8 mouse cellular contexts compared by ENCODE assay signal in genomic region chr14:55492103-55492502, GRCm38 (mm10). TPM values are rescaled to one million over a fixed set of nuclear protein-coding genes. Genes with fewer than 3 reads are reported as not detected.
A peak's percentile ranks its signal among the peaks of the same experiment; 100 is the strongest.
DNase-seq lines count a peak whose midpoint lies in the region; ATAC-seq lines count a peak whose summit lies in the region.

No protein-coding gene starts in this region.

- DNase-seq in cerebellum, postnatal 10 days: peak; percentile 62 to 68
- DNase-seq in NIH3T3 (ENCODE audit: low read depth): peak; percentile 38
- DNase-seq in hindbrain, embryonic 11.5 days (ENCODE audit: low spot score): no peak
- no peak for DNase-seq in midbrain, embryonic 10.5 days (ENCODE audit: low spot score)
- DNase-seq in embryo, embryonic 10.5 days (ENCODE audit: low spot score): no peak
- DNase-seq in urinary bladder, postnatal 36 days (ENCODE audit: low spot score in 2 of 2): no peak

- H3K9me3 ChIP-seq in hindbrain, embryonic 11.5 days (ENCODE audit: control insufficient read depth, low read length): no peaks in the 10 kb centered on the region
- H3K9me3 ChIP-seq in midbrain, embryonic 10.5 days (replicated peaks): no peaks in the 10 kb centered on the region

- H3K4me1 ChIP-seq in hindbrain, embryonic 11.5 days (replicated peaks; ENCODE audit: control insufficient read depth, insufficient read depth, low read length): no peaks in the 10 kb centered on the region
- H3K4me1 ChIP-seq in midbrain, embryonic 10.5 days: peaks cover 24% of the 10 kb centered on the region

- no peak overlapping the region for H3K27ac ChIP-seq in hindbrain, embryonic 11.5 days (ENCODE audit: low read depth, low read length)
- H3K27ac ChIP-seq in midbrain, embryonic 10.5 days (replicated peaks): peak overlapping the region; percentile 92

- no peaks in the 10 kb centered on the region for H3K27me3 ChIP-seq in hindbrain, embryonic 11.5 days (ENCODE audit: control insufficient read depth, insufficient read depth, low read length)
- H3K27me3 ChIP-seq in midbrain, embryonic 10.5 days (ENCODE audit: low read depth, poor library complexity, severe bottlenecking): peaks cover 4% of the 10 kb centered on the region; the same call in 1 of the 2 replicates

- peak overlapping the region; percentile 89; the same call in 1 of the 2 replicates for H3K4me2 ChIP-seq in hindbrain, embryonic 11.5 days (replicated peaks; ENCODE audit: low read depth, low read length)

- H3K4me3 ChIP-seq in hindbrain, embryonic 11.5 days (ENCODE audit: low read depth, low read length): no peak overlapping the region
- H3K4me3 ChIP-seq in midbrain, embryonic 10.5 days: peak overlapping the region; percentile 89

- no peaks in the 10 kb centered on the region; the same call in 1 of the 2 replicates for H3K36me3 ChIP-seq in hindbrain, embryonic 11.5 days (ENCODE audit: control insufficient read depth, insufficient read depth, low read length)
- peaks cover 44% of the 10 kb centered on the region for H3K36me3 ChIP-seq in midbrain, embryonic 10.5 days

- no peak for ATAC-seq in cerebellum, adult (ENCODE audit: insufficient number of reproducible peaks, low FRiP score, low TSS enrichment)
- no peak for ATAC-seq in hindbrain, embryonic 11.5 days (ENCODE audit: low FRiP score)
- no peak for ATAC-seq in activated CD4-positive, CD25-positive, alpha-beta regulatory T cell, adult 4 months

- 47% methylated on average over 3 of the region's 3 CpGs for whole genome bisulfite sequencing in hindbrain, embryonic 11.5 days
- 55% methylated on average over 3 of the region's 3 CpGs for WGBS in midbrain, embryonic 10.5 days

- no peak overlapping the region for H3K9ac ChIP-seq in hindbrain, embryonic 11.5 days (ENCODE audit: low read depth, low read length)

RNA-seq across cellular contexts. Expression of gene Carmil3, which starts 1.7 kb away (rescaled TPM):
- polyA plus RNA-seq in hindbrain, embryonic 11.5 days (2014; fragmentation: Nextera tagmentation; extraction: Ambion mirVana): 10.1 and 14.0 TPM in 2 replicates
- polyA plus RNA-seq in midbrain, embryonic 10.5 days (2016; fragmentation: Nextera tagmentation; extraction: Ambion mirVana): 5.2 and 6.6 TPM in 2 replicates
- polyA plus RNA-seq in activated CD4-positive, CD25-positive, alpha-beta regulatory T cell, adult 4 months (2017; shearing (Covaris generic)): not detected

RNA-seq across cellular contexts. Expression of gene Dhrs4, which starts 13.5 kb away (rescaled TPM):
- polyA plus RNA-seq in hindbrain, embryonic 11.5 days (2014; fragmentation: Nextera tagmentation; extraction: Ambion mirVana): 26.0 and 36.5 TPM in 2 replicates
- 60.9 and 64.5 TPM in 2 replicates for polyA plus RNA-seq in midbrain, embryonic 10.5 days (2016; fragmentation: Nextera tagmentation; extraction: Ambion mirVana)
- 10 to 100 TPM; 39.2 to 42.2 TPM for polyA plus RNA-seq in activated CD4-positive, CD25-positive, alpha-beta regulatory T cell, adult 4 months (2017; shearing (Covaris generic))

RNA-seq across cellular contexts. Expression of gene Cpne6, which starts 18.1 kb away (rescaled TPM):
- 1.3 and 1.6 TPM in 2 replicates for polyA plus RNA-seq in hindbrain, embryonic 11.5 days (2014; fragmentation: Nextera tagmentation; extraction: Ambion mirVana)
- polyA plus RNA-seq in midbrain, embryonic 10.5 days (2016; fragmentation: Nextera tagmentation; extraction: Ambion mirVana): 0.36 and 0.48 TPM in 2 replicates
- polyA plus RNA-seq in activated CD4-positive, CD25-positive, alpha-beta regulatory T cell, adult 4 months (2017; shearing (Covaris generic)): not detected

RNA-seq across cellular contexts. Expression of gene Nrl, which starts 32.7 kb away (rescaled TPM):
- polyA plus RNA-seq in hindbrain, embryonic 11.5 days (2014; fragmentation: Nextera tagmentation; extraction: Ambion mirVana): 0.15 and 0.20 TPM in 2 replicates
- polyA plus RNA-seq in midbrain, embryonic 10.5 days (2016; fragmentation: Nextera tagmentation; extraction: Ambion mirVana): not detected in 2 replicates
- under 1 TPM in 1 of 2 experiments, not detected in 1; 0.07 TPM for polyA plus RNA-seq in activated CD4-positive, CD25-positive, alpha-beta regulatory T cell, adult 4 months (2017; shearing (Covaris generic))

RNA-seq across cellular contexts. Expression of gene Pck2, which starts 48.0 kb away (rescaled TPM):
- 11.3 and 12.6 TPM in 2 replicates for polyA plus RNA-seq in hindbrain, embryonic 11.5 days (2014; fragmentation: Nextera tagmentation; extraction: Ambion mirVana)
- 16.5 and 18.5 TPM in 2 replicates for polyA plus RNA-seq in midbrain, embryonic 10.5 days (2016; fragmentation: Nextera tagmentation; extraction: Ambion mirVana)
- 10 to 100 TPM; 23.6 to 33.4 TPM for polyA plus RNA-seq in activated CD4-positive, CD25-positive, alpha-beta regulatory T cell, adult 4 months (2017; shearing (Covaris generic))

Comparison
In these comparisons a context has a peak if more than half of its experiments do, and no peak if none do; other contexts are left out.
1. DNase-seq: peak in cerebellum, postnatal 10 days (2 of 2) and NIH3T3 (single experiment); none in hindbrain, embryonic 11.5 days (single experiment), midbrain, embryonic 10.5 days (single experiment), embryo, embryonic 10.5 days (single experiment) and urinary bladder, postnatal 36 days (0 of 2).